Mouse (Mus musculus) CD4-positive naive resting alpha-beta T cell, adult 57 days (primary cell): ENCODE data around the gene Aldh1l2. TPM values are rescaled to one million over a fixed set of nuclear protein-coding genes. Genes with fewer than 3 reads are reported as not detected.

ENCODE experiments used
- total RNA-seq: library from RNA; stranded (reverse); gene quantifications from one replicate; pipeline ENCODE4 v1.2.4, GENCODE M21; 2023

Gene Aldh1l2
- not detected for total RNA-seq

DNA sequence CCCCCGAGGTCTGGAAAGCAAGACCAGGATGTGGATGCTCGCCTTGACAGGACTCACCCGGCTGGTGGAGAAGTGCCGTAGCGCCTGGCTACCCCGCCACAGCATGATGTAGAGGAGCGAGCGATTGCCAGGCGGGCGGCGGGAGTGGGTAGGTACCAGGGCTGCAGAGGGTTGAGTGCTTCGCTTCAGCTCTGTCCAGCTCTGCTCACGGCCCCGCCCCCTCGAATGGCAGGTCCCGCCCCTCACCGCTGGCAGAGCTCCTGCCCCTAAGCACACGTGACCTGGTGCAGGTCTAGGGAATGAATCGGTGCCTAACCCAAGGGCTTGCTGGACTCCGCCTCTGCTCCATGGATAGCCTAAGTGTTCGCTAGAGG lies at the start of gene Aldh1l2:
Aldh1l2 (minus strand) TSS at position 231 of the 374 bp plus-strand sequence.

DNA sequence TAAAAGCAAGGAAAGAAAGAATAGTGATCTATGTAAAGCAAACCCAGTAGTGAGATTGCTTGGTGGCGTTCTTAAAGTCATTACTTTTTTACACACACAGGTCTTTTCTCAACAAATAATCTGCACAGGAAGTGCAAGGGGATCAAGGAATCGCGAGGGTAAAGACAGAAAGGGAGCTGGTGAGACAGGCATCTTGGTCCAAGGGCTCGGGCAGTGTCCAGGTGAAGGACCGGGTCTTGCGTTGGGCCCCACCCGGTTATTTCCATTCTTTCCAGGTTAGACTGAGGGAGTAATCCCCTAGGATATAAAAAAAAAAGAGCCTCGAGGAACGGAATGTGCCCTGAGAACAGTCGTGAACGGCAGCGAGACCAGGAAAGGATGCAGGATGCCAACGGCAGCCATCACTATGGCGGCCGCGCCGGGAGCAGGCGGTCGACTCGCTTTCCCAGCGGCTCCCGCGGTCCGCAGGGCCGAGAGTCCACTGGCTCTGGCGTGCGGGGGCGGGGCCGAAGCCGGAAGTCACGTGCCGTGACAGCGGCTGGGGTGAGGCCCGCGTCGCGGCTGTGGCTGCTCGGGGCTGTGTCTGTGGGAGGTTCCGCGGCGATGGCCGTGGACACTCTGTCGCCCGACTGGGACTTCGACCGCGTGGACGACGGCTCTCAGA lies 9.6 kb upstream of the Aldh1l2 start, which contains the start of gene Washc4:
Washc4 (plus strand) TSS at position 314 of the 664 bp plus-strand sequence.

Other genes starting within 250 kb of the Aldh1l2 start
- gene Slc41a2, start 196.3 kb downstream of the Aldh1l2 start, total RNA-seq: 6.0 TPM
- 2.9 TPM for gene D10Wsu102e, start 173.9 kb downstream of the Aldh1l2 start, total RNA-seq
- gene Washc4, start 9.6 kb upstream of the Aldh1l2 start, total RNA-seq: 49.7 TPM
- 66.8 TPM for gene Appl2, start 114.6 kb upstream of the Aldh1l2 start, total RNA-seq
- gene 1500009L16Rik, start 188.7 kb upstream of the Aldh1l2 start, total RNA-seq: not detected